Mouse (Mus musculus): ENCODE measurements around the gene BC052040.

BC052040 gene

DNA sequence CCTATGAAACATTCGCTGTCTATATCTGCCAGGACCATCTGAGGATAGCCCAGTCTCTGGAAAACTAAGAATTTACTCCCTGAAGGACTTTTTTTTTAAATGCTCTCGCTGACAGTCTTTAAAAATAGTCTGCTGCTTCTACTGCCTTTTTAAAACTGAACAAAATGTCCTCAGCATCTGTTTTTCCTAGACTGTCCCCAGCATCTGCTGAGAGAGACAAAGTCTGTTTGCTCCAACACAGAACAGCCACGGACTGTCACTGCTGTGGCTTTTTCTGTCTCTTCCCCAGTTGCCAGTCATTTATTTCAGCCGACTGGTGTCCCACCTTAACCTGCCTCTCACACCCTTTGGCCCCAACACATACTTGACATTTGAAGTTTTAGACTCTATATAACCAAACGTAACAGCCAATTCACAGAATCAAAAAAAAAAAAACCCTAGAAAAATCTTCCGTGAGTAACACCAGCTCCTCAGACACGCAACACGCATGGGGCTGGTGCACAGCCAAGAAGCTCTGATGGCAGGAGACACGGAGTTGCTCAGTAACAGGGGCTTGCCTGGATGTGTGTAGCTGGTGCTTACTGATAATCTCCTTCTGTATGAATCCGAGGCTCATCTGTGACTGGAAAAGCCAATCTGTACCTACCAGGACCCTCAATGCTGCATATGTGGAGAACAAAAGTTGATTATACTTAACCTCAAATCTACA lies 188.2 kb downstream of the BC052040 start:
- DNase-seq (ENCODE audit: low read depth), result no peak

DNA sequence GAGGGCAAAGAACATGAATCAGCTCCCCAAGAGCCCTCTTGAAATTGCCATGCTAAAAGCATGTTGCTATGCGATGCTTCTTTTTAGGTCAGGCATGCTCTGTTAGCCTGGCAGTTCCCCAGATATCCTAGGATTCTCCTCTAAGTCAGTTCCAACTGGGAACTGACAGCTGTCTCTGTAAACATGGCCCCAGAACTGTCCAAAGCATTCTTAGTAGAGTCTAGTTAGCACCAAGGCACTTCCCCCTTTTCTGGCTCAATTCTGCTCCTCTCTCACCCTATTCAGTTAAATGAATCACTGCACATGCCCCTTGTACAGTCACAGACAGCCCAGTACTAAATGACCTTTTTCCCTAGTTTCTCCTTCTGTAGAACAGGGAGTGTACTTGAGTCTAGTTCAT lies 191.2 kb downstream of the BC052040 start:
- no peak for DNase-seq (ENCODE audit: low read depth)

DNA sequence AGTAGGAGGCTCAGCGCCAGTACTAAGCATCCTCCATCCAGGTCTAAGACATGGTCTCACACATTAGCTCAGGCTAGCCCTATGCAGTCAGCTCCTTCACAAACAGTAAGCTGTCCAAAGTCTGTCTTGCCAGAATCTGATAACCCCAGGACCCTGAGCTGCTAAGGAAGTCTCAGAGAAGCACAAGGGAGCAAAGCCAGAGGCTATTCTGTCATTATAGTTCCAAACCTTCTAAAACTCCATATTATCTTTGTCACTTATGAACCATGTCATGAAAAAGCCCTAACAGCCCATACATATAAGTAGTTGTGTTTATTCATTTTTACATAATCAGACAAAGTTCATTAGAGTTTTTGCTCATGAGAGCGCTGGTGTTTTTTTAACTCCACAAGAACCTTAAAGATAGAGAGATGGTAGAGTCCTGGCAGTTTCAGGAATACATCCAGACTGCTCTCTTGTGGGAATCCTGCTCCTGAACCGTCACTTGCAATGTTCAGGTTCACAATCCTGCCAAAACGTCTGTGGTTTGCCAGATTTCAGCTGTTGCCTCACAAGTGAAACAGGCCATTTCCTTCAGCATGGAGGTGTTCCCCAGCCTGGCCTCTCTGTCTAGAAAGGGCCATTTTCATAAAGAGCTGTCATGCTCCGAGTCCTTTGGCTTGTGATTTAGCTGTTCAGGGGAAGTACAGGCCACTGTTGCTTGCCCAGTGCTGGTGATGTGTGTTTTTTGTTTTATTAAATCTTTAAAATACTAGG lies 192.8 kb downstream of the BC052040 start:
- no peak for DNase-seq (ENCODE audit: low read depth)

DNA sequence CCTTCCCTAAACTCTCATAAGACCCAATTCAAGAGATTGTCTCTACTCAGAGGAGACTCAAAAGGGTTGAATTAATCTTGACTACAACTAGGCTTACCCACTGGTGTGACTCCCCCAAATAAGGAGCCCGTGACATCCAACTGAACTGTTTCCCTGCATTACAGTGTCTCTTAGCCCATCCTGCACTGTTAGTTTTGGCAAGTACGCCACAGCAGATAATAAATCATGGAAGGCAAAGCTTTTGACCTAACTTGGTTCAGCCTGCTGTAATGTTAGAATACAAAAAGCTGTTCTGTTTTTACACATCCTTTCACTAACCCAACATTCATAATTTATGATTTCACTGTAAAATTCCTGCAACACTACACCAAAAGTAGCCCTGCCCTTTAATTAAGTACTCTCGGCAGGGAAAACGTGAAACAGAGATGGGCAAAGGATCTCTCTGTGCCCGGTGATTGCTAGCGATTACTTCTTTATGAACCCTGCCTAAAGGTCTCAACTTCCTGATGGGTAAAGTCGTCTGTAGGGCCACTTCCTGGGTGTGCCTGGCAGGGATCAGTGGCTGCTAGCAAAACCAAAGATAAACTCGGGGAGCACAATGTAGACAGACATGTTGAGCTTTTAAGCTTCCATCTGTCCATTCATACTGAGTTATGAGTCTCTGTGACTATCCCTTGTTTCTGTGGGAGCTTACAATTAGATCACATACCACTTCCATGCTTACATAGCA lies 194.1 kb downstream of the BC052040 start:
- DNase-seq (ENCODE audit: low read depth), result no peak

DNA sequence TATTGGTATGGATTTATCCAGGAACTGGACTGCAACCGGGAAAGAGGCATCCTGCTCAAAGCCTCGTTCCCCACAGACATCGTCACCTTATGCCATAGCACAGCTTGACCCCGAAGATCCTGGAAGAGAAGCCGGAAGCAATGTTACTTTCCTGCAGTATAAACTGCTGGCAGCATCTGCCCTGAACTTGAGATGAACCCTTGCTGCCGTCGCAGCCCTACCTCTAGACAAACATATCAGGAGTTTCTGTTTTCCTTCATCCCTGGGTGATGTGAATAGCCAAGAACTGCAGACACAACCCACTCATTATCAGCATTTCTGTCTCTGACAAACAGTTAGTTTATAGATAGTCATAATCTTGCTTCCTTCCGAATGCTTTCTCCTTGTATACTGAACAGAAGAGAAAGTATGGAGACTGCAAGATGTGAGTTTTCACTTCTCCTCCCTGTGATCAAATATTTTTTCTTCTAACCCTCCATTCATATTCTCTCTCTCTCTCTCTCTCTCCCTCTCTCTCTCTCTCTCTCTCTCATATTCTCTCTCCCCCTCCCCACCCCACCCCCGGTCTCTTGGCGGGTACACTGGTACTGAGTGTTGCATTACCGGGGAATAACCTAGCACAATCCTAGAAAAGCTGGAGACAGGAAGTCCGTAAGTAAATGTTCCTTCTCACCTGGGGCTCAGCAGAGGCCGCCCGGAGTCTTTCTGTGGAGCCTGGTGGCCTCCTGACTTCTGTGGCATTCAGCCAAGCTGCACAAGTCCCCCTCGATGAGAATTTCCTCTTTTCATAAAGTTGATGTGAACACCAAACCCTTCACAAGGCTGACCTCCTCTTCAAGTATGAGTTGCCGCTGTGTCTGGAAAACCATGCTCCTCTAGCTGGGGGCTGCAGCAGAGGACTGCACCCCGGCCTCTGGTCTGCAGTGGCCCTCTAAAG lies 195.7 kb downstream of the BC052040 start:
- DNase-seq (ENCODE audit: low read depth), result no peak

DNA sequence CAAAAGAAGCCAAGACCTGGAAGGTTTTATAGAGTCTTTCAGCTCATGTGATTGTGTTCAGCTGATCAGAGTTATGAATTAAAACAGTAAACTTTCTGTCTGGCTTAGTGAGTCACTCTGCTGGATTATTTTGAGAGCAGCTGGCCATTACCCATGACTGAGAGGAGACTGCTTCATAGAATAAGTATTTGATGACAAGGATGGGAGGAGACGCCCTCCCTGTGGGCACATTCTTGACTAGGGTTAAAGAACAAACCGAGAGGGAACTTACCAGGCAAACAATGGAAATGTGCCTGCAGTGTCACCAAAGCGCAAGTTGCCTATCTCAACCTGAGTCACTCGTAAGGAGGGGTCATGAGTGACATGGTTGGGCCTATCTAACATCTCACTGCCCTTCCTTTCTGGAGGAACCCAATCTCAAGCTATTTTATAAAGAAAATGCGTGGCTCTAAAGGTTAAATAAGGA lies 199.1 kb downstream of the BC052040 start:
- DNase-seq (ENCODE audit: low read depth), result no peak

DNA sequence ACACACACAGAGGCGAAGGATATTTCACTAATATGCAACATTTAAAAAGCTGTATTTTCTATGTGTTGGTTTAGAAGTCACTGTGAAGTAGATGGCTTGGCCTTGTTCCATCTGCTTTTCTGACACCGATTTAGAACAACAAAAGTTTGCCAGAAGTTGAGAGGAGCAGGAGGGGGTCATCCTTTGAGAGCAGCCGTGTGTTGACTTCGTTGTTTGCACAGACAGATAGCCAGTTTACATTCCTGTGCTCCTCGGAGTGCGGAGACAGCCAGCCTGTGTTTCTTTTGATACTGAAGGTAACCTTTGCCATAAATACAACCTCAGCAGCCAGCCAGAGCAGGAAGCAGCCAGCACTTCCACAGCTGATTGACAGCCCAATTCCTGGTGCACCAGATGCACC lies 204.2 kb downstream of the BC052040 start:
- DNase-seq (ENCODE audit: low read depth), result no peak

DNA sequence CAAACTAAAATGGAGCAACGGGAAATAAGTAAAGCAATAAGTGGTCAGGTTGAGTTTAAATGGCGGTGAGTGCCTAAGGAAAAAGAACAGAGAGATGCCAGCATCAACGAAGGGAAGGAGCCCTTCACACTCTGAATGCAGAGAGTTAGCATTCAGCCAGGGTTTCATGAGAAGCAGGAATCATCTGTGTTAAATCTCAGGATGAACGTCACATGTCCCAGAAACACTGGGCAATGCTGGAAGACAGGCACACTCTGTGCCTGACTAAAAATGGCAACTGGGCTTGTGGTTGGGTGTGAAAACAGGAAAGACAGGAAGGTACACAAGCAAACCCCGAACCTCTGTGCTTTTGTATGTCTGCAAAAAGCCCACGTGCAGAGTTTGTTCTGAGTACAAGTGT lies 217.3 kb downstream of the BC052040 start:
- DNase-seq (ENCODE audit: low read depth), result no peak

DNA sequence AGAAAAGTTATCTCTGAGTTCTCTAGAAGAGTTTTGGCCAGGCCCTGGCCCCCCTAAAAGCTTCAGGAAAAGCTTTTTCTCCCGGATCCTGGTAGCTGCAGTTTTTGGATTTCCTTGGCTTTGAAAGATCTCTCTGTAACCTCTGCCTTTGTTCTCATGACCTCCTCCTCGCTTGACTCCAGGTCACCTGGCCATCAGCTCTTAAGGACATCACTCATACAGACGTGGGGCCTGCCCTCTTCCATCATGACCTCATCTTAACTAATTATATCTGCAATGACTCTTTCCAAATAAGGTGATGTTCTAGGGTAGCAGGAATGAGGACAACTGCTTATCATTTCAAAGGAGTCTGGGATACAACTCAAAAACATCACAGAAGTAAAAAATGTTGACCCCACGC lies 226.9 kb downstream of the BC052040 start:
- no peak for DNase-seq (ENCODE audit: low read depth)

DNA sequence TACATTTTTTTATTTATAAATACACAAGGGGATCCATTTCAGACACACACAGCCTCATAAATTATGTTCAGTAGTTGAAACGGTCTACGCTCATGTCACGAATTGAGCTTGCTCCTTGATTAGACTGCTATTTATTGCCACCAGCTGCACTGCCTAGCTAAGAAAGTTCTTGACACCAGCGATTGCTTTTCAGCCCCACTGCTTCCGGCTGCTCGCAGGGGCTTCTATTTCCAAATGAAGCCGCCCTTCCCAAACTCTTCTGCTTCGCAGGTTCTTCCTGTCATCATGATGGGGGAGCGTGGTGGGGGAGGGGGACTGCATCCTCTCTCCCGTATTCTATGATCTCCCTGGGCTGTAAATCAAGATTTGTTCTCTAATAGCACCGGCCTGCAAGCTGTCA lies 231.8 kb downstream of the BC052040 start:
- no peak for DNase-seq (ENCODE audit: low read depth)

DNA sequence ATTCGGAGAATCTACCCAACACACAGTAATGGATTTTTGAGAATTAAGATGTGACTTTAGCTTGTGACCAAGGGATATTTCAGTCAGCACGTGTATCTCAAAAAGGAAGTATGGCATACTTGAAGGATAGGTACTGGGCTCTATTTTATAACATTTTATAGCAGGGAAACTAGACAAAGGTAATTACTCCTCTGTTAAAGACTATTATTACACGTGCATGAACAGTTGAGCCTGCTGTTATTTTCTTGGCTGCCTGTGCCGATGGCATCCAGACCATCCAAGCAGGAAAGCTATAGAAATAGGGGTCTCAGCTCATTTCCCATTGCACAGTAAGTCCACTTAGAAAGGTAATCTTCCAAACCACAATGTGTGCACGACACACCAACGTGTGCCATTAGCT lies 232.2 kb downstream of the BC052040 start:
- DNase-seq (ENCODE audit: low read depth), result no peak

DNA sequence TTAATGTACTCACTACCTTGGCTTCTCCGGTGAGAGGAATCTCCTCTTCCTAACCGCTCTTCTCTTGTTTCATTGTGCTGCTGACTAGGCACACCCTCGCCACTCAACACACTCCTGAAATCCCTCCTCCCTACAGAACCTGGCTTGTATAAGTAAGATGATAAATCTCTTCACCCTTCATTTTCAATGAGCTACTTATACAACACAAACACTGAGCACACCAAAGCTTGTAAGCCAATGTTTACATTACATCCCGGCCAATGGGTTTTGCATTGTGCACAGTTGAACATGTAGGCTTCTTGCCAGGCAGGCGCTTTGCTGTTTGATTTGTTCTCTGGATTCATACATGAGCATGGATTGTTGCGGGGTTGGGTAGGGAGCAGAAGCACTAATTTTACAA lies 236.4 kb downstream of the BC052040 start:
- DNase-seq (ENCODE audit: low read depth), result no peak

DNA sequence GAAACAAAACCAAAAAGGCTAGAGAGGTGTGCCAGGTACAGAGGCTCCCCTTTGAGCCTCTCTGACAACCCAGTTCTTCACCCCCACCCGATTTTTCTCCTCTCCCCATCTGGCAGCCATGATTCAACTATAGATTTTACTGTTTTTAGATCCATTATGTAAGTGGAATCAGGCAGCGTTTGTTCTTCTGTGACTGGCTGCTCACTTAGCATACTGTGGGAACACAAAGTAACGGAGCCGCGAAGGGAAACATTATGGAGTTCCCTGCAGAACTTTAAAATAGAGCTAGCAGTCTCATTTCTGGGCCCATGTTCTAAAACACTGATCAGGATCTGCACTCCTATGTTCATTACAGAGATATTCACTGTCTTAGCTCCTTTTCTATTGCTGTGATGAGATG lies 240.8 kb downstream of the BC052040 start:
- no peak for DNase-seq (ENCODE audit: low read depth)
